Mouse (Mus musculus) urinary bladder, adult 2 months (tissue): ENCODE results near the gene Arl10. TPM values are rescaled to one million over a fixed set of nuclear protein-coding genes. Genes with fewer than 3 reads are reported as not detected.

Experiments used
- DNase-seq: peaks from one replicate; pipeline ENCODE4 v3.0.0; 2022; ENCODE audit warnings: low spot score
- polyA plus RNA-seq: library from polyadenylated mRNA; depleted of rRNA; stranded (reverse); fragments of >200 nt; gene quantifications from 2 replicates; pipeline ENCODE4 v1.2.3, GENCODE M21; 2012; rRNA removed

Arl10 gene
- polyA plus RNA-seq, 1 experiment, result 39.4 TPM

DNA sequence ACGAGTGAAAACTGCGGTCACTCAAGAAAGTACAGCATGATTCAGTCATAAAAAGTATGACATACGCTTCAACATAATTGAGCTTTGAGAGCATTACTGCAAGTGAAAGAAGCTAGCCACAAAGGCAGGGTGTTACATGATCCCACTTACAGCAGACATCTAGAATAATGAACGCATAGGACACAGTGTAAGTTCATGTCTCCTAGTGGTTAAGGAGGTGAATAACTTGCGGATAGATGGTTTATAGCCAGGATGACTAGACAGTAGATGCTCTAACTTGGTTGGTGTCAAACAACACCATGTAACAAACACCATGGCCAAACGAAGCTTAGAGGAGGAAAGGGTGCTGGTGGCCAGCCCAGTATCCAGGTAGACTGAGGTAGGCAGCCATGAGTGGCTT, 42.2 kb downstream of the Arl10 start:
- DNase-seq, result no peak

DNA sequence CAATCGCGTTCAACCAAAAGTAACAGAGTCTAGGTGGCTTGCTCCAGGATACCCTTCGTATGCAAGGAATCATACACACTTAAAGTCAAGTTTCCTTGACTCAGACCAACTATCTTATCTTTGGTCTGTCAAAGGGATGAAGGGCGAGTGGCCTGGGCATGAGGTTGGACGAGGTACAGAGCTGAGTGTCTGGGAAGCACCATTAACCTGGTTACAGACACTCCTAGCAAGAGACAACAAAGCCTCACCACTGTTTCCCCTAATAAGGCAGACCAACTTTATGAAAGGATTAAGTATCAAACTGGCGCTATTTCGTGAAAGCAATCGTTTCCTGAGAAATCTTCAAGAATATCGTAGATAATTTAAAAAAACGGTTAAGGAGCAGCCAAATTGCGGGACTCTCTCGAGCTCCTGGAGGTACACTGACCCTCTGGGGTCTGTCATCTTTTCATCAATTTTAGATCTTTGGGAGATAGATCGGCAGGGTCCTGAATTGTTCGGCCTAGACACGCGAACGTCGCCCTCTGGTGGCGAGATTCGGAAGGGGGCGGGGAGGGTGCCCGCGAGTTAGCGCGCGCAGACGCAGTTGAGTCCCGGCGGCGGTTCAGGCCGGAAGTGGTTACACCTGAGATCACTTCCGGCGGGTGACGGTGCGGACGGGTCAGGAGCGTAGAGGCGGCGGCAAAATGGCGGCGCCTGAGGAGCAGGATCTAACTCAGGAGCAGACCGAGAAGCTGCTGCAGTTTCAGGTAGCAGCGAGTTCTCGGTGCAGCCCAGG, 46.5 kb downstream of the Arl10 start, which contains the start of gene Faf2:
Gene Faf2 (plus strand): TSS at position 630 of the 778 bp plus-strand sequence.
- DNase-seq, result peak; percentile 98

DNA sequence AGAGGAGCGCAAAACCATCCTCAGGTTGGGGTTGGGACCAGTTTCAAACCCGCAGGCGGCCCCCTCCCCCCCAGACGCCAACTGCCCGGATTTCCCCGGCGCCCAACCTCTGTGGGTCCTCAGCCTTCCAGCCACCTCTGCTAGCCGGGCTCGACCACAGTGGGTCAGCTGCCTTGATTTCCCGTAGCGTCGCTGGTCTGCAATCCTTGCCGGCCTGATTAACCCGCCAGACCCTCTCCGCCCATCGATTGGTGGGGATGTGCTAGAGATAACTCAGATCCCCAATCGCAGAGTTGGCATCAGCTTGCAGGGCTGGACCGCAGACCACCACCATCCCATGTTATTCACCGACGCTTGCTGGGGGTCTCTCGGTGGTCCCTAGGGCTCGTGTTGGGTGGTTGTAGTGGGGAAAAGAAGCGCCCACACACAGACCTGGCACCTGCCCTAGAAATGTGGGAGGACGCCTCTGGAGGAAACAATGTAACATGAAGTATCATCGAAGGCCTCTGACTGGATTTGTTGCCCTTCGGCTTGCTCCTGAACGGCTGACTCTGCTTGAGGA, 47.2 kb downstream of the Arl10 start:
- no peak for DNase-seq

DNA sequence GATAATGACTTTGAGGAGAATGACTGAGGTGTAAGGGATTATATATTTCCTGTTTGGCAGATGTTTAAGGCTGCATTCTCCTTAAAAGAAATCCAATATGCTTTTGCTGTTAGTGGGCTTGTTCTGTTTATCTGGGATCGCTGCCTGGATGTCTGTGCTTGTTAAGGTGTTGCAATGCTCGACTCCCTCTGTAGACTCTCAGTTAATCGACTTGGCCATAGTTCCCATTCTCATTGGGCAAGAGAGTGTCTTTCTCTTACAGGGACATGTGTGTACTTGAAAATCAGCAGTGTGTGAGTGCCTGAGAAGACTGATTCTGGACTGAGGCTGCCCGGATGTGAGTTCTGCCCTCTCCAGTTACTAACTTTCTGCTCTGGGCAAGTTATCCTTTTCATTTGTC, 54.3 kb downstream of the Arl10 start:
- no peak for DNase-seq

Other genes starting within 250 kb of the Arl10 start
- gene Cplx2, start 203.7 kb upstream of the Arl10 start, polyA plus RNA-seq, result 5.7 and 10.5 TPM in 2 replicates
- gene Thoc3, start 106.2 kb upstream of the Arl10 start, polyA plus RNA-seq, result 17.7 and 20.9 TPM in 2 replicates
- gene Simc1, start 71.2 kb upstream of the Arl10 start, polyA plus RNA-seq, result 5.4 and 5.8 TPM in 2 replicates
- gene 4833439L19Rik, start 9.6 kb upstream of the Arl10 start, polyA plus RNA-seq, result 101 and 105 TPM in 2 replicates
- gene Nop16, start 15.1 kb downstream of the Arl10 start, polyA plus RNA-seq, result 26.1 and 29.7 TPM in 2 replicates
- 165 and 194 TPM in 2 replicates for gene Higd2a, start 15.2 kb downstream of the Arl10 start, polyA plus RNA-seq
- gene Cltb, start 36.3 kb downstream of the Arl10 start, polyA plus RNA-seq, result 70.9 and 84.6 TPM in 2 replicates
- 37.9 and 41.1 TPM in 2 replicates for gene Faf2, start 46.8 kb downstream of the Arl10 start, polyA plus RNA-seq
- 69.3 and 86.5 TPM in 2 replicates for gene Rnf44, start 118.9 kb downstream of the Arl10 start, polyA plus RNA-seq
- 0.03 TPM in 2 replicates for gene Cdhr2, start 126.4 kb downstream of the Arl10 start, polyA plus RNA-seq
- gene Gprin1, start 174.9 kb downstream of the Arl10 start, polyA plus RNA-seq, result 0.07 and 0.10 TPM in 2 replicates
- gene Sncb, start 191.6 kb downstream of the Arl10 start, polyA plus RNA-seq, result 0.08 and 0.18 TPM in 2 replicates
- gene Eif4e1b, start 209.0 kb downstream of the Arl10 start, polyA plus RNA-seq, result 0.21 and 0.34 TPM in 2 replicates
- gene Tspan17, start 214.4 kb downstream of the Arl10 start, polyA plus RNA-seq, result 33.0 and 37.0 TPM in 2 replicates